Mouse (Mus musculus): ENCODE results near the gene Hnrnpl. TPM values are rescaled to one million over a fixed set of nuclear protein-coding genes. Genes with fewer than 3 reads are reported as not detected.

The Hnrnpl gene
- polyA plus RNA-seq, 1 experiment = 140 TPM

GRCm38 (mm10) chr7:28829821-28830220 lies 21.5 kb downstream of the Hnrnpl start:
- H3K4me1 ChIP-seq (ENCODE audit: control insufficient read depth, insufficient read depth, insufficient read length, low read length) = peaks cover 26% of the 10 kb centered on the region
- H3K27ac ChIP-seq (ENCODE audit: insufficient read depth, low read depth, low read length) = no peak overlapping the region
- no peaks in the 10 kb centered on the region for H3K27me3 ChIP-seq (ENCODE audit: control insufficient read depth, insufficient read depth, low read length)
- no peak for TF ChIP-seq CTCF (IDR thresholded peaks at IDR 0.05; ENCODE audit: extremely low read depth, insufficient read length, insufficient replicate concordance, low read depth, low read length)
- no peak for TF ChIP-seq POLR2A (IDR thresholded peaks at IDR 0.05; ENCODE audit: low read depth, low read length)
- 82% methylated on average over 8 of the region's 8 CpGs for WGBS
- no peak overlapping the region for H3K4me3 ChIP-seq (ENCODE audit: low read depth, low read length)
- peaks cover 16% of the 10 kb centered on the region for H3K36me3 ChIP-seq (ENCODE audit: control insufficient read depth, insufficient read depth, low read length)

GRCm38 (mm10) chr7:28830981-28831380 lies 22.6 kb downstream of the Hnrnpl start:
- Histone ChIP-seq H3K27me3 (ENCODE audit: control insufficient read depth, insufficient read depth, low read length) (no peaks in the 10 kb centered on the region), H3K27ac (ENCODE audit: insufficient read depth, low read depth, low read length) (peak overlapping the region; percentile 99), H3K36me3 (ENCODE audit: control insufficient read depth, insufficient read depth, low read length) (peaks cover 21% of the 10 kb centered on the region), H3K4me1 (ENCODE audit: control insufficient read depth, insufficient read depth, insufficient read length, low read length) (peaks cover 26% of the 10 kb centered on the region), H3K4me3 (ENCODE audit: low read depth, low read length) (peak overlapping the region; percentile 47)
- WGBS = 31% methylated on average over 5 of the region's 5 CpGs
- TF ChIP-seq CTCF (IDR thresholded peaks at IDR 0.05; ENCODE audit: extremely low read depth, insufficient read length, insufficient replicate concordance, low read depth, low read length) (no peak), POLR2A (IDR thresholded peaks at IDR 0.05; ENCODE audit: low read depth, low read length) (no peak)

GRCm38 (mm10) chr7:28831411-28832125 lies 23.2 kb downstream of the Hnrnpl start:
- H3K4me3 ChIP-seq (ENCODE audit: low read depth, low read length) = peak overlapping the region; percentile 47
- peaks cover 23% of the 10 kb centered on the region for H3K4me1 ChIP-seq (ENCODE audit: control insufficient read depth, insufficient read depth, insufficient read length, low read length)
- TF ChIP-seq CTCF (IDR thresholded peaks at IDR 0.05; ENCODE audit: extremely low read depth, insufficient read length, insufficient replicate concordance, low read depth, low read length) (no peak), POLR2A (IDR thresholded peaks at IDR 0.05; ENCODE audit: low read depth, low read length) (no peak; the same call in 1 of the 2 replicates)
- H3K27me3 ChIP-seq (ENCODE audit: control insufficient read depth, insufficient read depth, low read length) = no peaks in the 10 kb centered on the region
- WGBS = 35% methylated on average over 17 of the region's 17 CpGs
- peak overlapping the region; percentile 99 for H3K27ac ChIP-seq (ENCODE audit: insufficient read depth, low read depth, low read length)
- H3K36me3 ChIP-seq (ENCODE audit: control insufficient read depth, insufficient read depth, low read length) = peaks cover 26% of the 10 kb centered on the region

- TF ChIP-seq CTCF (IDR thresholded peaks at IDR 0.05; ENCODE audit: extremely low read depth, insufficient read length, insufficient replicate concordance, low read depth, low read length) = no peak
- TF ChIP-seq POLR2A (IDR thresholded peaks at IDR 0.05; ENCODE audit: low read depth, low read length) = peak; percentile 74
Measured at GRCm38 (mm10) chr7:28832137-28832536, 23.8 kb downstream of the Hnrnpl start.

GRCm38 (mm10) chr7:28833723-28834347 lies 25.5 kb downstream of the Hnrnpl start, which contains the start of gene Lgals4:
Lgals4 (plus strand) TSS chr7:28833854.
- peaks cover 39% of the 10 kb centered on the region for H3K36me3 ChIP-seq (ENCODE audit: control insufficient read depth, insufficient read depth, low read length)
- H3K27me3 ChIP-seq (ENCODE audit: control insufficient read depth, insufficient read depth, low read length) = no peaks in the 10 kb centered on the region
- peaks cover 22% of the 10 kb centered on the region for H3K4me1 ChIP-seq (ENCODE audit: control insufficient read depth, insufficient read depth, insufficient read length, low read length)
- peak within 1 kb of the TSS; percentile 75 for H3K4me3 ChIP-seq (ENCODE audit: low read depth, low read length)
- TF ChIP-seq CTCF (IDR thresholded peaks at IDR 0.05; ENCODE audit: extremely low read depth, insufficient read length, insufficient replicate concordance, low read depth, low read length) = no peak
- TF ChIP-seq POLR2A (IDR thresholded peaks at IDR 0.05; ENCODE audit: low read depth, low read length) = peak; percentile 92
- H3K27ac ChIP-seq (ENCODE audit: insufficient read depth, low read depth, low read length) = peak within 1 kb of the TSS; percentile 99
- WGBS = 32% methylated on average over 6 of the region's 6 CpGs

More at GRCm38 (mm10) chr7:28832137-28832536, 23.8 kb downstream of the Hnrnpl start:
- Histone ChIP-seq H3K4me3 (ENCODE audit: low read depth, low read length) (peak overlapping the region; percentile 47), H3K27me3 (ENCODE audit: control insufficient read depth, insufficient read depth, low read length) (no peaks in the 10 kb centered on the region), H3K36me3 (ENCODE audit: control insufficient read depth, insufficient read depth, low read length) (peaks cover 32% of the 10 kb centered on the region), H3K27ac (ENCODE audit: insufficient read depth, low read depth, low read length) (peak overlapping the region; percentile 99), H3K4me1 (ENCODE audit: control insufficient read depth, insufficient read depth, insufficient read length, low read length) (peaks cover 22% of the 10 kb centered on the region)
- 19% methylated on average over 6 of the region's 6 CpGs for WGBS

- Histone ChIP-seq H3K36me3 (ENCODE audit: control insufficient read depth, insufficient read depth, low read length) (peaks cover 51% of the 10 kb centered on the region), H3K27ac (ENCODE audit: insufficient read depth, low read depth, low read length) (peak overlapping the region; percentile 96), H3K4me3 (ENCODE audit: low read depth, low read length) (peak overlapping the region; percentile 60), H3K4me1 (ENCODE audit: control insufficient read depth, insufficient read depth, insufficient read length, low read length) (peaks cover 15% of the 10 kb centered on the region), H3K27me3 (ENCODE audit: control insufficient read depth, insufficient read depth, low read length) (no peaks in the 10 kb centered on the region)
- no peak for TF ChIP-seq CTCF (IDR thresholded peaks at IDR 0.05; ENCODE audit: extremely low read depth, insufficient read length, insufficient replicate concordance, low read depth, low read length)
- TF ChIP-seq POLR2A (IDR thresholded peaks at IDR 0.05; ENCODE audit: low read depth, low read length) = no peak
- 40% methylated on average over 5 of the region's 5 CpGs for WGBS
Measured at GRCm38 (mm10) chr7:28836936-28837335, 28.6 kb downstream of the Hnrnpl start.

GRCm38 (mm10) chr7:28838331-28838730 lies 30.0 kb downstream of the Hnrnpl start:
- Histone ChIP-seq H3K27ac (ENCODE audit: insufficient read depth, low read depth, low read length) (peak overlapping the region; percentile 97), H3K27me3 (ENCODE audit: control insufficient read depth, insufficient read depth, low read length) (no peaks in the 10 kb centered on the region)

More at GRCm38 (mm10) chr7:28838331-28838730, 30.0 kb downstream of the Hnrnpl start:
- no peak for TF ChIP-seq CTCF (IDR thresholded peaks at IDR 0.05; ENCODE audit: extremely low read depth, insufficient read length, insufficient replicate concordance, low read depth, low read length)
- TF ChIP-seq POLR2A (IDR thresholded peaks at IDR 0.05; ENCODE audit: low read depth, low read length) = no peak
- peaks cover 51% of the 10 kb centered on the region for H3K36me3 ChIP-seq (ENCODE audit: control insufficient read depth, insufficient read depth, low read length)
- 30% methylated on average over 9 of the region's 9 CpGs for WGBS
- H3K4me1 ChIP-seq (ENCODE audit: control insufficient read depth, insufficient read depth, insufficient read length, low read length) = peaks cover 16% of the 10 kb centered on the region
- peak overlapping the region; percentile 39 for H3K4me3 ChIP-seq (ENCODE audit: low read depth, low read length)
